Mouse (Mus musculus) embryo, embryonic 10 days (tissue): ENCODE data around the gene Fat1.

Experiments
- DNase-seq: peaks from one replicate; pipeline ENCODE4 v3.0.0-alpha.2; 2015; ENCODE audit warnings: low spot score

The Fat1 gene

DNA sequence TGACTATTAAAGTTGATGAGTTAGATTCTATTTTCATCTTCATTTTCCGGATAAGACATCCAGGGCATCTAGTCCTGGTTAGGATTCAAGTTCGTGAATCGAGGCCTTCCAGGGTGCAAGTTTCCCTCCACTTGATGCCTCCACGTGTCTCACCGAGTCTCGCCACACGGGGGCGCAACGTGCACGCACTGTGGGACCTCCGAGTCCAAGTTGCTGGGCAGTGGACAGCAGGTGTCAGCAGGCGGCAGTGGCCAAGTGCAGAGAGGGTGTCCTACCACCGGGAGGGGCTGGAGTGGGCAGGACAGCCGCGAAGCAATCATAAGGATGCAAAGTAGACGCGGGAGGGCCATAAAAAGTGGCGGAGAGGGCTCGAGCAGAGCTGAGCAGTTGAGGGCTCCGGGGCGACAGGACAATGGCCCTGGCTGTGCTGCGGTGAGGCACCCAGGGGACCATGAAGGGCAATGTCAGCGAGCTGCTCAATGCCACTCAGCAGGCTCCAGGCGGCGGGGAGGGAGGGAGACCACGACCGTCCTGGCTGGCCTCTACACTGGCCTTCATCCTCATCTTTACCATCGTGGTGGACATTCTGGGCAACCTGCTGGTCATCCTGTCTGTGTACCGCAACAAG lies 133.6 kb downstream of the Fat1 start, which contains the start of gene Mtnr1a:
Gene Mtnr1a (plus strand): TSS at position 379 of the 628 bp plus-strand sequence.
- peak; percentile 98 for DNase-seq

DNA sequence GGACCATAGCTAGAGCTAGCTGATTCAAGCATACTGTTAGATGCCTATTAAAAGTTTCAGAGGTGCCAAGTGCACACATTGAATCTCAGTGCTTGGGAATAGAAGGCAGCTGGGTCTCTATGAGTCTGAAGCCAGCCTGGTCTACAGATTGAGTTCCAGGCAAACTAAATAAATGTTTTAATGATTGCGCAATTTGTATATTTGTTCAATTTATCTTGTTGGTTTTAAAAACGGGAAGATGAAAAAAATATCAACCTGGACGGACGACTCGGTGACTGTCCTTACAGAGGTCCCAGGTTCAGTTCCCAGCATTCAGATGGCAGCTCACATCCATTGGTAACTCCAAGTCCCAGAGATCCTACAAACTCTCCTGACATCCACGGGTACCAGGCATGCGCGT lies 135.7 kb downstream of the Fat1 start:
- DNase-seq, result no peak

DNA sequence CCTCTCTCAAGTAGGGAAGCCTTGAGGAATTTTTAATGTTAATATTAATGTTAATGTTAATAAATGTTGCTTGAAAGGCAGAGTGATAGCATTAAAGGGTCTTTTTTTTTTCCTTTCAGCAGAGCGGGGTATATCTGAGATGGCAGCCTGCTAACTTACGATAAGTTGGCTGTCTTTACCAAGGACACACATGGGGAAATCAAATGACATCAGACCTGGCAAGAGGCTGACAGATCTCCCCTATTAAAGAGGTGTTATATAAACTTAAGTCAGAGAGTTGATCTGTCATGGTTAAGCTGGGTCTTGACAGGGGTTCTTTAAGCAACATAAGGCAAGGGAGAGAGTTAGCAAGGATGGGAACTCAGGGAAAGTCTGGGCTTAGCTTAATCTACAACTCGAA lies 145.6 kb downstream of the Fat1 start:
- no peak for DNase-seq

DNA sequence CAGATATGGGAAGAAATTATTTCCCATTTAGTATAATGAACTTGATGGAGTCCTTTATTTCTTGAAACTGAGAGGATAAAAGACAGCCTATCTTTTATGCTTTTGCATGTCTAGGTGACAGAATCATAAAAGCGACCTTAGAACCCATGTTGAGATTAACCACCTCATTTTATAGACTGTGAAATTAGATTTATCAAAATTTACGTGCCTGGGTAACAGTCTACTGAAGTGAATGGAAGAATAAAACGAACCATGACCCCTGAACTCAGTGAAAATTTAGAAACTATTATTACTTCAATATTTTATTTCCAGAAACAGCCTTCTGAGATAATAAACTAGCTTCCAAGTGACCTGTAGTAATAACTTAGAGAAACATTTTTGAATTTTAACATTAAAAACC lies 158.4 kb downstream of the Fat1 start:
- DNase-seq, result no peak
